Mouse (Mus musculus) heart, postnatal 4 days (tissue): ENCODE data around the gene Slc39a11. TPM values are rescaled to one million over a fixed set of nuclear protein-coding genes. Genes with fewer than 3 reads are reported as not detected.

ENCODE experiments used
- DNase-seq: peaks from one replicate; pipeline ENCODE4 v3.0.0; 2021
- total RNA-seq, 2 experiments: library from RNA; stranded (reverse); gene quantifications; 2 replicates each; pipeline ENCODE4 v1.2.3; 2021

Slc39a11 gene
- total RNA-seq, result 1 to 10 TPM; 8.2 to 9.5 TPM

DNA sequence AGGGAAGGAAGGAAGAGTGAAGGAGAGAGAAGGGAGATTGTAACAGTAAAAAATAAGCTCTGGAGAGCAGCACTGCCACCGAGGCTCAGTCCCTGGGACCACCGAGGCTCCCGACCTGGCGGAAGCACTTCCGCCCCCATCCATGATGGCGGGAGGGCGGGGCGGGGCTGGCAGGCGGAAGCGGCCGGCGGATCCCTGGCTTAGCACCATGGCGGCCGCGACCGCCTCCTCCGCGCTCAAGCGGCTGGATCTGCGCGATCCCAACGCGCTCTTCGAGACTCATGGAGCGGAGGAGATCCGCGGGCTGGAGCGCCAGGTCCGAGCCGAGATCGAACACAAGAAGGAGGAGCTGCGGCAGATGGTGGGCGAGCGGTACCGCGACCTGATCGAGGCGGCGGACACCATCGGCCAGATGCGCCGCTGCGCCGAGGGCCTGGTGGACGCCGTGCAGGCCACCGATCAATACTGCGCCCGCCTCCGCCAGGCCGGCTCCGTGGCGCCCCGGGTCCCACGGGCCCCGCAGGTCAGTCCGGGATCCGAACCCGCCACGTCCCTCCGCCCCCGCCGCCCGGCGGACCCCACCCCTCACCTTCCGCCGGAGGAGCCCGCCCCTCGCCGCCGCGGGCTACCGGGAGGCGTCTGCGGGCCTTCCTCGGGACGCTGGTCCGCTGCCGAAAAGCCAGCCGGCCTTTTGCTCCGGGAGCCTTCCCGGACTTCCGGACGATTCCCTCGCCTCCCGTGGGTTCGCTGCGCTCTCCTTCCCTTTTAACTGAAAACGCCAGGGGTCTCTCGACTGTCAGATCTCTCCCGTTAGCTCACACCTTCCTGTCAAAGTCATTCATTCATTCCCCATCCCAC, at the start of gene Slc39a11:
Slc39a11 (minus strand) TSS at position 727 of the 858 bp plus-strand sequence.
- peak; percentile 76 for DNase-seq

- no peak for DNase-seq
These were observed 49.8 kb upstream of the Slc39a11 start for GRCm38 (mm10) chr11:113699643-113700042.

DNA sequence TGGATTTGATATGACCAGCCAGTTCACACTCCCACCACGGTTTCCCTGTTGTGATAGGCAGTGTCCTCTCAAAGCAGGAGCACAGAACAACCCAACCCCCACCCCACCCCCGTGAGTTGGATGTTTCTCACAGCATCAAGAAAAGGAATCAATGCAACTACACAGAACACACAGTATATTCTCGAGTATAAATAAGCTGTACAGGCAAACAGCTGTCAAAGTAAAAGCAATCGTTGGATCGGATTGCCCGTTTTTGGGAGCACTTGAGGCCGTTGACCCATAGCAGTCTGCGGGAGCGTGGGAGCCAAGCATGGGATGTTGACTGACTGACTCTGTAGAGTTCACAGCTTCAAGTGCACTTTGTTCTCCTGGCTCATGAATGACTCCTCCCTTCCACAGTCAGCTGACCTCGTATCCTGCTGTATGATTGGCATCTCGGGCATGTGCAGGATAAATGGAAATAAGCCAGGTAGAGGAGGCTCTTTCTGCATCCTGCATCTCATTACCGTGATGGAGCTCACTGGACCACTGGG, 48.2 kb upstream of the Slc39a11 start:
- no peak for DNase-seq

GRCm38 (mm10) chr11:113697571-113697970, 47.7 kb upstream of the Slc39a11 start:
- no peak for DNase-seq

- DNase-seq, result no peak
These were observed 42.0 kb upstream of the Slc39a11 start for GRCm38 (mm10) chr11:113691851-113692250.

DNA sequence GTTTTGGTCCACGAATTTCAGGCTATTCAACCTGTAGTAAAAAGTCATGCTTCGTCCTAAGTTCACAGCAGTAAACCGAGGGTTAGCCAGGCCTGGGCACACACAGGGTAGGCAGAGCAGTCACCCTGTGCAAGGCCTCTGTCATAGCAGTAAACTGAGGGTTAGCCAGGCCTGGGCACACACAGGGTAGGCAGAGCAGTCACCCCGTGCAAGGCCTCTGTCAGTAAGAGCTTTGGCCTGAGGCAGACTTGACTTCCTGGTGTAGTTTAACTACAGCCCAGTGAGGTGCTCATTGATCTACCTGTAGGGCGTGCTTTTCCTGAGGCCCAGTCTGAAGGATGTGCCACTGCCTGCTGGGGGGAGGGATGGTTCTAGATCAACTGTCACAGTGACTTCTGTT, 41.4 kb upstream of the Slc39a11 start:
- no peak for DNase-seq

DNA sequence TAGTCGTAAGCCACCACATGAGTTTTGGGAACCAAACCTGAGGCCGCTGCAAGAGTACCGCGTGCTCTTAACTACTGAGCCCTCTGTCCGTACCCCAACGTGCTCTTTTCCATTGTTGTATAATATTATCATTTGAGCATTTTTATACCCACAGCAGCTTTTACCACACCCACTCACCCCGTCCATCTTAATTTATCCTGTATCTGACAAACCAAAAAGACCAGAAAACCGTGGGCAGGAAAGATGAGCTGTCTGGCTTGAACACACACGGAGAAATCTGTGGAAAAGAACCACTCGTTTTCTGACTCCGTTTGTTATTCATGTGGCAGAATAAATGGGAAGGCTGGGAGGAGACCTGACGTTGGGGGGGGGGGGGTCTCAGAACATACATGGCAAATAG, 40.6 kb upstream of the Slc39a11 start:
- no peak for DNase-seq

- DNase-seq, result no peak
These were observed 37.2 kb upstream of the Slc39a11 start for GRCm38 (mm10) chr11:113687031-113687430.

DNA sequence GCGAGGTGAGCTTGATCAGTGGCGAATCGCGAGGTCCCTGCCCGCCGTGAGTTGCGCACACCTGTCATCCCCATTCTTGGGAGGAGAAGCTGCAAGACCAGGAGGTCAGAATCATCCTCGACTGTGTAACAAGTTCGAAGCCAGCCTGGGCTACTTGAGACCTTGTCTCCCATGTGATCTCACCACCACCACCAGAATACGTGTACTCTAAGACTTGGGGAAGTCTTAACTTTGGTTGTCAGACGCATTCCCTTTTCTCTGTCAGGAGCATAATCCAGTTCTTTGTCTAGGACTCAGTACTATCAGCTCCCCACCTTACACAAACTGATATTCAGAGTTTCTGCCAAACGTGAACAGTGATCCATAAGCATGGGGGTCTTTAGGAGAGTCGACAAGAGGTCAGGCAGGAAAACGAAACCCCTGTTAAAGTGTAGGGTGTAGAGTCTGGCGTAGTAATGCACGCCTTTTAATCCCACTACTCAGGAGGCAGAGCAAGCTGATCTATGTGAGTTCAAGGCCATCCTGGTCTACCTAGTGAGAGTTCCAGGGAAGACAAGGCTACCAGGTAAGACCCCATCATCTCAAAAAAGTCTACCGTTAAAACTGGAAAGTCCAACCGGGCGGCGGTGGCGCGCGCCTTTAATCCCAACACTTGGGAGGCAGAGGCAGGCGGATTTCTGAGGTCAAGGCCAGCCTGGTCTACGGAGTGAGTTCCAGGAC, 35.0 kb upstream of the Slc39a11 start:
- no peak for DNase-seq

DNA sequence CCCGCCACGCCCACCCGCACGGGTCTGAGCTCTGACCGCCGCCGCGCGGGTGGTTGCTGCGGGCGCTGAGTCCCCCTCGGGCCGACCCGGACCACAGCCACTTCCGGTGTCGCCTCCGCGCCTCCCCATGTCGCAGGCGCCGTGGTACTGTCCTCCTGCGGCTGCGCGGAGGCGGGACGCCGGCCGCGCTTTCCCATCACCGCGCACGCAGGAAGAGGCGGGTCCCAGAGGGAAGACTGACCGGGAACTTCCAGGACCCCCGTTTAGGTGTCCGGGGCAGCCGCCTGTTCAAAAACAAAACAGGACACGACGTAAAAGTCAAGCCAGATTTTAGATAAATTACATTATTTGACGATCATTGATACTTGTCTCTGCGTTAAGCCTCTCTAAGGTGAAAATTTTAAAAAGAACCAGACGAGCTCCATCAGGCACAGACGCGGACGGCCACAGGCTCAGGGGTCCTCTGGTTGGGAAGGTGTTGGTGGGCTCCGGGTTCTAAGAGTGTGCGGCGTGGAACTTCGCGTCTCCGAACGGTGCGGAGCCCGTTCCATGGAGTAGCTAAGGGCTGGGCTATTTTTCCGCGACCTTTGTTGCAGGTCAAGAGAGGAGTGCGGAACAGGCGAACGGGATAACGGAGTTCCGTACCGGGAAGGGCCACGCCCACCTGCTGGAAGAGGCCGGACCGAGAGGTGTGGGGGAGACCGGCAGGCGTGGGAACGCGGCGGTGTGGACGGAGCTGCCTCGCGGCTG, 34.3 kb upstream of the Slc39a11 start, which contains the start of the genes Fam104a and D11Wsu47e:
Fam104a (minus strand) TSS at position 199 of the 750 bp plus-strand sequence.
D11Wsu47e (plus strand) TSS at position 456 of the 750 bp plus-strand sequence.
- peak; percentile 96 for DNase-seq

- no peak for DNase-seq
These were observed 33.7 kb upstream of the Slc39a11 start for GRCm38 (mm10) chr11:113683627-113683956.

- peak; percentile 69 for DNase-seq
These were observed 33.2 kb upstream of the Slc39a11 start for GRCm38 (mm10) chr11:113682897-113683626.

GRCm38 (mm10) chr11:113681979-113682378, 32.1 kb upstream of the Slc39a11 start:
- DNase-seq, result no peak

DNA sequence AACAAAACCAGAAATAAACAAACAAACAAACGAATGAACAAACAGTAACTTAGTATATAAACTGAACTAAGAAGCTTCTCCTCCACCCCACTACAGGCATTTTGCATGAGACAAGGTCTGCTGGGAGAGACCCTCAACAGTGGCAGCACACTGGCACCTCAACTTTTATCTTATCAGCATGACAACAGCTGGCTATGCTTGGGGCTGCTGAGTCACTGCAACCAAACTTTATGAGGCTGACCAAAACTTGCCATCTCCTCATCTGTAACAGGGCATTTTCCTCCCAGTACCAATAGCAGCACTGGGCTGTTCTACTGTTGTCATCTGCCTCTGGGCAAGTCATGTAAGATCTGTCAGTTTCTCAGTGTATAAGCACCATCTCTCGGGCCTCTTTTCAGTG, 31.1 kb upstream of the Slc39a11 start:
- no peak for DNase-seq

DNA sequence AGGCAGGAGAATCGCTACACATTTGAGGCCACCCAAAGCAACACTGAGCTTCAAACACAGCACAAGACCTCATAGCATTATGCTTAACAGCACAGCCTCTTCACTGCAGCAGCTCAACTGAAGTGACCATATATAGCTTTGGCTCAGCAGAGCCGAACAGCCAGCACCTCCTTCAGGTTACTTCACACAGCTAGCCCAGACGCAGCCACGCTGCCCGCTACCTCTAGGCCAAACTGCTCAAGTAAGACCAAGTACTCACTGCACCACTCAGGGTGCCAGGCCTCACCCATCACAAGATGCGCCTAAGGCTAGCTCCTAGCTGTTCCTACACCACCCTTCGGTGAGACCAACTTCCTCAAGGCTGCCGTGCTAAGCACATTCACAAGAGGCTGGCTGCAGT, 28.5 kb upstream of the Slc39a11 start:
- peak; percentile 22 for DNase-seq

DNA sequence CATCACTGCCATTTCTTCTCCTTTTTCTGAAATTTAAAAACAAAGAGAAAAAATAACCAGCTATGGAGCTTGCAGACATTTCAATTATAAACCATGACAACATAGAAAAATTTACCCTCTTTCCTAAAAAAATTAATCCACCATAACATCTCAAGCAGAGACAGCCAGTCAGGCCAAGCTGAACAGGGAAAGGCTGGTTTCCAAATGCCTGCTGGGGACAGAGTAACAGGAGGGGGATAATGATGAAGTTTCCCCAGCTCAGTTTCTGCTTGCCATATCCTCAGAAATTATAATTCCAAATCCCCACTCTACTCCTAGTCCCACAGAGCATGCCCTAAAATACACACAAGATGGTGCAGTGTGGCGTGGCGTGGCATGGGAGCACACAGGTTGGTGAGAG, 27.5 kb upstream of the Slc39a11 start:
- no peak for DNase-seq

DNA sequence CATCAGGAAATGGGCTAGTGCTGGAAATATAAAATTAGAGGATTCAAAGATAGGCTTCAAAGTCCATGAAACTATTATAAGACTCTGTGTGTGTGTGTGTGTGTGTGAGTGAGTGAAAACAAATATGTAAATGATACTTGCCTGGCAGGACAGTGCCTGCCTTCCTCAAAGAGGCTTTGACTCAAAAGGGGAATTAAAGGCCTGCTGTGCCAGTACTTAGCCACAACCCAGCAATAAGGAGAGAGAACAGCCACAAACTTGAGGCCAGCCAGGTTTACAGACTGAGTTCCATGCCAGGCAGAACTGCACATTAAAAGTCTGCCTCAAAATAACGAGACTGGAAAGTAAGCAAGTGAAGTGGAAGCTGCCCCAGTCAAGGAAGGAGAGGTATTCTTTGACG, 27.0 kb upstream of the Slc39a11 start:
- no peak for DNase-seq

DNA sequence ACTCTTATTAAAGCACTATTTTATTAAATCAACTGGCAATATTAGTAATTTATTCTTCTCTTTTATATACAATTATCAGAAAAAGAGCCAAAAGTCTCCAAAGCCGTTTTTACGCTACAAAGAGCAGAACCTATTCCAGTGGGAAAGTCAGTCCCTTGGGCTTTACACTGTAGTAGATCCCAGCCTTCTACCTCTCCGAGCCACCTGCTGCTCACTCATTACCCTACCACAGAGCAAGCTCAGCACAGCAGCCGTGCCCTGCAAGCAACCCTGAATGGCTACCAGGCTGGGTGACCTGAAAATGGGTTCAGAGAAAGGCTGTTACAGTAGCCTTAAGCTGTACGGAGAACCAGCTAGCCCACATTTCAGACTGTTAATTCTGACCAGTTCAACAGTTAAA, 24.7 kb upstream of the Slc39a11 start:
- DNase-seq, result no peak

DNA sequence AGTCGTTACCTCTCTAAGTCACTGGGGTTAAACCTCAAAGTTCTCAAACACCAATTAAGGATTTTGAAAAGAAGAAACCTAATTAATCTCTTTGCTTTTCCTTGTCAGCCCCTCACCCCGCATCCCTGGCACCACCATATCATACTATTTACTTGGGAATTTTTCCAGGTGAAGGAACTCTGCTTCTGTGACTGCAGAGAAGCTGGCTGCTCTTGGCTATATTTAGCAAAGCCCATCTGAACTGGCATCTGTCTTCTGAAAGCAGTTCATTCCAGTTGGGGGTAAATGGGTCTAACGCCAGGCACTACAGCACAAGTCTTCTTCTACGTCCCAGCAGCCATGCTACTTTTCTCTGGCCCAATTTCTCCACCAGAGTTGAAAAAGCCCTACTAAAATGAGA, 23.7 kb upstream of the Slc39a11 start:
- no peak for DNase-seq

DNA sequence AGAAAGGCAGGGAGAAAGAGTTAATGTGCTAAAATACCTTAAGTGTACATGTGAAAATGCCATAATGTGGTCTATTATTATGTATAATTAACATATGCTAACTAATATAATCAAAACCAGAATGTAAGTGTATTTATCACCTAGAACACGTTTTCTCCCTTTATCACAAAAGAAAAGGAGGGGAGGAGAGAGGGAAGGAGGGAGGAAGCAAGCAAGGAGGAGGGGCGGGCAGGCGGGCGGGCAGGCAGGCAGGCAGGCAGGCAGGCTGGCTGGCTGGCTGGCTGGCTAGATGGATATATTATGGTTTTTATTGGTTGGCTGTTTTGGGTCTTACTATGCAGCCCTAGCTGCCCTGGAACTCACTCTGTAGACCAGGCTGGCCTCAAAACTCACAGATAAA, 19.8 kb upstream of the Slc39a11 start:
- no peak for DNase-seq

- no peak for DNase-seq
These were observed 19.0 kb upstream of the Slc39a11 start for GRCm38 (mm10) chr11:113668857-113669256.

GRCm38 (mm10) chr11:113667704-113668103, 17.8 kb upstream of the Slc39a11 start:
- no peak for DNase-seq
